Mouse (Mus musculus) ES-E14 (cell line): ENCODE results near the gene Ereg.

Experiments used
- CHD2 ChIP-seq: IDR thresholded peaks from 2 replicates; pipeline ENCODE4 v1.6.1; 2014; ENCODE audit warnings: mild to moderate bottlenecking, low read depth, low read length, inconsistent platforms
- HCFC1 ChIP-seq: IDR thresholded peaks from 2 replicates; pipeline ENCODE4 v1.6.1; 2012; ENCODE audit warnings: low read length, inconsistent platforms, borderline replicate concordance; ENCODE audit not compliant: insufficient read depth
- MAFK ChIP-seq: IDR thresholded peaks from 2 replicates; pipeline ENCODE4 v1.6.1; 2014; ENCODE audit warnings: mild to moderate bottlenecking, low read depth, low read length, inconsistent platforms; ENCODE audit not compliant: insufficient read depth
- ZC3H11A ChIP-seq: IDR thresholded peaks from 2 replicates; pipeline ENCODE4 v1.6.1; 2012; ENCODE audit warnings: low read depth, mild to moderate bottlenecking, inconsistent platforms, low read length, borderline replicate concordance

DNA sequence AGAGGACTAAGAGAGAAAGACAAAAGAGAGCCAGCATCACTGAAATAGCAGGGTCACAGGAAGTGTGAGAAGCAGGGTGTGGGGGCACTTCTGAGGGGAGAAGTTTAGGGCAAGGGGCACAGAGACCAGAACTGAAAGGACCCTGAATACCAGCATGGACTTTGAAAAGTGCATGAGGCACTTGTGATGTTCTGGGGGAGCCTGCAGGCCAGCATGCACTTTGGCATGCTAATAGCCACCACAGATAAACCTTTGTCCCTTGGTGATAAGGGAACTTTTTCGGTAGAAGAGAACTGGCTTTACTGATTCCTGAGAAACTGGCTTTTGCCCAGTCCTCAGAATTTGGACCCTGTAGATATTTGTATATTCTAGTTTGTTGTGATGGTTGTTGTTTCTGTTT is 60.5 kb downstream of the Ereg start:
- TF ChIP-seq CHD2 (no peak), MAFK (no peak), ZC3H11A (no peak), HCFC1 (no peak)
